Mouse (Mus musculus): Measurements from ENCODE around the gene Macrod1.

GRCm38 (mm10) chr19:7117141-7117540, 60.5 kb downstream of the Macrod1 start:
- TF ChIP-seq CTCF (IDR thresholded peaks at IDR 0.05; ENCODE audit: low read depth, low read length) (no peak), POLR2A (IDR thresholded peaks at IDR 0.05; ENCODE audit: insufficient read depth, low read length) (no peak)
